Mouse (Mus musculus) kidney, postnatal 4 days (tissue): ENCODE measurements around the gene Rab3gap1.
"Not testable (repeated sequence)": the region's sequence is repeated elsewhere in the genome, so short reads cannot be mapped to it uniquely, and the experiment has no call there.

ENCODE experiments used
- DNase-seq, 2 experiments: peaks; one replicate each; pipeline ENCODE4 v3.0.0; 2021; ENCODE audit warnings: mixed read lengths in 2 of 2

The Rab3gap1 gene

DNA sequence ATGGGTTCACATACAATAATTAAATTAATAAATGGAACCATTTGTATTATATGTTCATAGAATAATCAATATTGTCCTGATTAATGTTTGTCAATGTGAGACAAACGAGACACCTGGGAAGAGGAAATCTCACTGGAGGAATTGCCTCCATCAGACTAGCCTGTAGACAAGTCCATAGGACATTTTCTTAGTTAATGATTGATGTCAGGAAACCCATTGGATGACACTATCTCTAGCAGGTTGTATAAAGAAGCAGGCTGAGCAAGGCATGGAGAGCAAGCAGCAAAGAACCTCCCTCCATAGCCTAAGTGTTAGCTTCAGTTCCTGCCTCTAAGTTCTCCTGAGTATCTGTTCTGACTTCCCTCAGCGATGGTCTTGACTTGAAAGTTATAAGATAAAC is 64.8 kb downstream of the Rab3gap1 start:
- DNase-seq = no peak

DNA sequence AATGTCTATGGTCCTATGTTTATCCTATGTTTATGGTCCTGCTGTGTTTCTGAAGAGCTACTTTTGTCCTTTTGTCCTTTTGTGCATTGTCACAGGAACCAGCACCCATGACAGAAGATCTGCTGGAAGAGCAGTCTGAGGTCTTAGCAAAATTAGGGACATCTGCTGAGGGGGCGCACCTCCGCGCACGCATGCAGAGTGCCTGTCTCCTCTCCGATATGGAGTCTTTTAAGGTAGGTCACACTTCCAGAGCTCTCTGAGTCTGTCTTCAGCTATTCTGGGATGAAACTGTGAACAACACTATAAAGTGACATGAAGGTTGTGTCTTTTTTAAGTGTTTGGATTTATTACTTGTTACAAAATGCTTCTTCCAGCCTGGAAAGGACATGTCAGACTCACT is 65.7 kb downstream of the Rab3gap1 start:
- no peak for DNase-seq

DNA sequence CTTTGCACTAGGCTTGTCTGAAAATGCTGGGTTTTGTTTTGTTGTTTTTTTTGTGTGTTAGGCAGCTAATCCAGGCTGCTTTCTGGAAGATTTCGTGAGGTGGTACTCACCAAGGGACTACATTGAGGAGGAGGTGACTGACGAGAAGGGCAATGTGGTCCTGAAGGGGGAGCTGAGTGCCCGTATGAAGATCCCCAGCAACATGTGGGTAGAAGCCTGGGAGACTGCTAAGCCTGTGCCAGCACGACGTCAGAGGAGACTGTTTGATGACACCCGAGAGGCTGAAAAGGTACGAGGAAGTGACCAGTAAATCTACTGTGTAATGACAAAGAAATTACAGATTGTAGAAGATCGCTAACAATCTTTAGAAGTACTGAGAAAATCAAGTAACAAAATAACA is 68.7 kb downstream of the Rab3gap1 start:
- DNase-seq = no peak

DNA sequence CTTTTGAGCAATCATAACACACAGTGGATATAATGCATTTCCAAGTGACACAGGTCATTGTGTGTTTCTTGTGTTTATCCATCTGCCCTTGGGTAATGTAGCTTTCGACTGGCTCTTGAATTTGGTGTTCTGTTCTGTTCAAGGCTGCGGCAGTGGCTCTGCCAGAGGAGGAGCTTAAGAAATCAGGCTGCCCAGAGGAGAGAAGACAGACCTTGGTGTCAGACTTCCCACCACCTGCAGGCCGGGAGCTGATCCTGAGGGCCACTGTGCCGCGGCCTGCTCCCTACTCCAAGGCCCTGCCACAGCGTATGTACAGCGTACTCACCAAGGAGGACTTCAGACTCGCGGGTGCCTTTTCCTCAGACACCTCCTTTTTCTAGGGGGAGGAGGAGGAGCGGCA is 73.7 kb downstream of the Rab3gap1 start:
- DNase-seq = no peak

DNA sequence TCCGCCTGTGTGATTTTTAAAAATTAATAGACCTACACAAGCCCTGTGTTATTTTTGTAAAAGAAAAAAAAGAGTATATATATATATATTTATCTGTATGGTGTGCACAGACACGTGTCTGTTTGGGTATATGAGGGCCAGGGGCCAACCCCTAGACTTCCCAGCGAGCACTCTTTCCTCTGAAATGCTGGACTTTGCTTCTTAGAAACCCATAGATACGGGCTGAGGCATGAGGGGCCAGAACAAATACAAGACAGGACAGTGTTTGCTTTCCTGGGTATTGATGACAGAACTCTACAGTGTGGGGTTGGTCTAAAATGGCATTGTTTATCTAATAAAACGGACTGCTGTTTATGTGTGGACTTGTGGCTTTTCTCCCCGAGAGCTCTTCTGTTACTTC is 74.9 kb downstream of the Rab3gap1 start:
- DNase-seq = no peak

DNA sequence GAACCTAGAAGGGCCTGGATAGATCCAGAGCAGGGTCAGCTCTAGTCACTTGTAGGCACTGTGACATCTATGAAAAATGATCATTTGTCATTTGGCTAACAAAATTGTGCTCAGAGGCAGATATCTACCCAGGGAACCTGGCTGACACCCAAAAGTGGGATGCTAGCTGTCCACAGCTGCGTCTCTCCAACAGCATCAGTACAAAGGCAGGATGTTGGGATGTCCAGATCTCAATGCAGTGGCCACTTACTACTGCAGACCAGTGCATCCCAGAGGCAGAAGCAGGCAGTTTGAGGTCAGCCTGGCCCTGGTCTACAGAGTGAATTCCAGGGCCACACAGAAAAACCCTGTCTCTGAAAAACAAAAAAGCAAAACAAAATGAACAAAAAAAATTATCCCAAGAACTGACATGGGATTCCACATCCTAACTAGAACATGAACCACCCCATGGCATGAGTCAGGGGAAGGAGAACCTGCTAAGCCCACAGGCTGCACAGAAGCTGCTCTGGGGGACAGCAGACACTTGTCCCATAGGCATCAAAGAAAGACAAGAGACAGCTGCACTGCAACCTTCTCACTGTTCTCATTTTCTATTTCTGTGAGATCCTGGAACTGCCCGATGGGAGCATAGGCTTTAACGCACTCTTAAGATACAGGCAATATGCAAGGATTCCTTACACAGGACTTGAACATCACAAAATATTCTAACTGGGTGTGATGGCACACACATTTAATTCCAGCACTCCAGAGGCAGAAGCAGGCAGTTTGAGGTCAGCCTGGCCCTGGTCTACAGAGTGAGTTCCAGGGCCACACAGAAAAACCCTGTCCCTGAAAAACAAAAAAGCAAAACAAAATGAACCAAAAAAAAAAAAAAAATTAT is 77.4 kb downstream of the Rab3gap1 start:
- DNase-seq = peak; percentile 39 to 60

DNA sequence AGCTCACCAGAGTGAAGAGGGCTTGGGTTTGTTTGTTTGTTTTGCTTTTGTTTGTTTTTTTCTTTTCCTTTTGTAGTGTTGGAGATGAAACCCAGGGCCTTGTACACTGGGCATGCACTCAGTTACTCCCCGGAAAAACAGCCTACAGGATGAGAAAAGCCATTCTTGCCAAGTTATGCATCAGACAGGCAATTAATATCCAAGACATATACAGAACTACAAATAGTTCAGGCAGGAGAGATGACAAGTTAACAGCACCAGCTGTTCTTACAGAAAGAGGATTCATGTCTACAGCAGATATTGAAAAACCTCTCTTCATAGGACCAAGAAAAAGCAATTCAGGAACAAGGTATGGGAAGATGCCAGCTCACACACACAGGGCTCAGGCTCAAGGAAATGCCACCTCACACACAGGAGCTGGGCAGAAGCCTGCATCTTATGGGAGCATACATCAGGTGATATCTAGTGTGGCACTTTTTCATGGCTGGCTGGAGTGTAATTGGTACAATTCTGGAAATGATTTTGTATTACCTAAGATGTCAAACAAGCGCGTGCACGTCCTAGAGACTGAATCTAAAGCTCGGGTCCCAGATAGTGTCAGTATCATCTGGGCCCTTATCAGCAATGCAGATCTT is 78.2 kb downstream of the Rab3gap1 start:
- no peak for DNase-seq

DNA sequence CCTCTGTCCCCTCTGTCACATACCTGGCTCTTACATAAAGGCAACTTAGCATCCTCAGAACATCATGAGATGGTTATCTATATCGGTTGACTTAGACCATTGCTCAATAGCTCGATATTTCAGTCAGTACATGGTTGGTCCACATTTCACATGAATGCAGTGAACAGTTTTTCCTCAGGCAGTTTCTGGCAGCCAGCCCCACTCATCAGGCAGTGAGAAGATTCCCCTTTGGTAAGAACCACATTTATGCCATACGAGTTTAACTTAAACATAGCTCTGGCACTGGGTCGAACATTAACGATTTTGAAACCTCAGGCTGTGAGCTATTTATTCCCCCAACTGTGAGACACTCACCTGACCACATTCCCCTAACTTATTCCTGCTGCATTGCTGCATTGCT is 80.2 kb downstream of the Rab3gap1 start:
- DNase-seq = no peak

DNA sequence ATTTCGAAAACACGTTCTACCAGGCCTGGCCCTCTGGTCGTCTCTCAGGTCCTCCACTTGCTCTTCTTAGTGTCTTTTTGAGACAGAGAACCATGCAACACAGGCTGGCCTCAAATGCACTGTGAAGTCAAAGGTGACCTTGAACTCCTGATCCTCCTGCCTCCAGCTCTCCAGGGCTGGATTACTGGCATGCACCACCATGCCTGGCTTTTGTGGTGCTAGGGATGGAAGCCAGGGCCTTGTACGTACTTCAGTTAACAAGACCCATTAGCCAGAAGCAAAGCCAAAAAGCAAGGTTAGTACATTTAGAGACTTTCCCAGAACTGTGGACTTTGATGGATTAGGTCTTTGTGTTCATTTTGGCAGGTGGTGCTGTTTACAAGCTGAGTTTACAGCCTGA is 83.7 kb downstream of the Rab3gap1 start:
- DNase-seq = no peak

DNA sequence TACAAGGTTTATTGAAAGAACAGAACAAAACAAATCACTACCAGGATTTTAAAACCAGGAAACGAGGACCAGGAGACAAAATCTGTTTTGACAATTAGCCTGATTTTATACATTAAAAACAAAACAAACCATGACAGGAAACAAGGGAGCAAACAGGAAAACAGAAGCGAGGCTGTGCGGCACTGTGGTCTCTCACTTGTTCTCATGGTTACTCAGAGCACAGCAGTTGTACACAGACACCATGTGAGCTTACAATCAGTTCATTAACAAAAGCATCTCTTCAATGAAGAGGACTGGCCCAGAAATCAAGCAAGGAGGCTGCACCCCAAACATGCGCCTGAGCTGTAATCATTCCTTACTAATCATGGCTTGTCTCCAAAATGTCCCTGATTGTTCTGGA is 85.6 kb downstream of the Rab3gap1 start:
- not testable (repeated sequence) for DNase-seq

DNA sequence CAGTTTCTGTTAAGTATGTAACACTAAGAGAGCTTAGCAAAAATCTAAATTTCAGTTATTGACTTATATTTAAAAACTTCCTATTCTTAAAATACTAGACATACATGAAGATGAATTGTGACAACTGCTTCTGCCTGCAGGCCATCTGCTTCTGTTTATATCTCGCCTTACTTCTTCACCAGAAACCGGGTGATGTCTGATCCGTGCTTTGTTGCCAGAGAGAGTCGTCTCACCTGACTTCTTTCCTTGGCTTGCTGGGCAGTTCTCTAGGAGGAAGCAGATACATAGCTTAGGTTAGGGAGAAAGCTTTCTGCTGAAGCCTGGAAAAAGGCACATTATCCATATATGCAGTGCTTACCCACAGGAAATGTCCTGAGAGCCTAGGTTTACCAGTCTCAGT is 86.2 kb downstream of the Rab3gap1 start:
- DNase-seq = no peak

DNA sequence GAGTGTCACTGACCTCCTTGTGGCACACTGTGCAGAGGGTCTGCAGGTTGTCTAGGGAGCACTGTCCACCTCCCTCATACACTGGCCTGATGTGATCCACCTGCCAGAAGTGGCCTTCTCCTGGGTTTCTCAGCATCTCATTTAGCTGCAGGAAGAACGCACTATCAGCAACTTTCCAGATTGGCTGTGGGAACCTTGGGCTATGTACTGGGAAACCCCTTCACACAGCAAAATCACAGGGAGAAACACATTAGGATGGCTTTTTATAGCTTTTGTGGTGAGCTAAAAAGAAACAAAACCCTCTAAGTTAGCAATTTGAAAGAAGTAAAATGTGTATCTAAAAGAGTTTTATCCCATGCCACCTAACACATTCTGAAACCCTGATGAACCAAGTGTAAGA is 88.0 kb downstream of the Rab3gap1 start:
- no peak for DNase-seq

DNA sequence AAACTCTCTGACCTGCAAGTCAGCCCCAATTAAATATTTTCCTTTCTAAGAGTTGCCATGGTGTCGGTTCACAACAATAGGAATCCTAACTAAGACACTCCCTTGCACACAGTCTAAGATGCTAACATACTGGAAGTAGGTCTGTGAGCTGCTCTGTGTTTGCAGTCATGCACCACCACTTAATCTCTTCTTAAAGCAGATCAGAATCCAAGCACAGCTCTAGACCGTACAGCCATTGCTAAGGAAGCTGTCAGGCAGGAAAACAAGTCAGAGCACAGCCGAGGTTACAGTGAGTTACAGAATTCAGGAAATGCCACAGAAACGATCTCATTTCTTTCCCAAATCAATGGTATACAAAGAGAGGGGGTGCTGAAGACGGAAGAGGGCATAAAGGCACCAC is 90.2 kb downstream of the Rab3gap1 start:
- no peak for DNase-seq

DNA sequence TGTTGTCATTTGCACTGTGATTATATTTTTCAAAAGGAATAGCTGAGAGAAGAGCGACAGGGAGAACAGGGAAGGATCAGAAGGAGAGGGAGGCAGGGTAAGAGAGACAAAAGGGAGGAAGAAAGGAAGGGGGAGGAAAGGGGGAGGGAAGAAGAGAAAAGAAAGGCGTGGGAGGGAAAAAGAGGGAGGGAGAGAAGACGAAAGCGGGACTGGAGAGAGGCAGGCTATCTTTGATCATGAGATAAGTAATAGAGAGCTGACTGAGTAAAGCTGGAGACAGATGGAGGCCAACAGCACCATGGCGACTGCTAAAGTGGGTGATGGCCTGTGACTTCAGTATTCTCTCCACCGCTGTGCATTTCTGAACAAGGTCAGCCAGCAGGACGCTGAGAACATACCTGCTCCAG is 90.7 kb downstream of the Rab3gap1 start:
- no peak for DNase-seq

DNA sequence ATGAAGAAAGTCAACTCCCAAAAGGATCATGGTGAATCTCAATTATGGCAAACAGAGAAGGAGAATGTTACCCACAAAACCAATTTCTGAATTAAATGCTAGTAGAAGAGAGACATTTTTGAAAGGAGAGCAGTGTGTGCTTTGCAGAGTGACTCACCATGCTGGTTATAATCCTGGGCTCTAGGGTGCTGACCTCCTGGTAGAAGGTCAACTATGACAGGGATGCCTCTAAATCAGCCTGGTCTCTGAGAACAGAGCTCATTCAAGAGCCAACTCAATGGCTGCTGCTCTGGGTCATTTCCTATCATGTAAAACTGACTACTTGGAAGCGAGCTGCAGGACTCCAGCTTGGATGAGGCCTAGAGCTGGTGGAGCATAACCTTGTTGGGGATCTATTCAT is 92.6 kb downstream of the Rab3gap1 start:
- no peak for DNase-seq

DNA sequence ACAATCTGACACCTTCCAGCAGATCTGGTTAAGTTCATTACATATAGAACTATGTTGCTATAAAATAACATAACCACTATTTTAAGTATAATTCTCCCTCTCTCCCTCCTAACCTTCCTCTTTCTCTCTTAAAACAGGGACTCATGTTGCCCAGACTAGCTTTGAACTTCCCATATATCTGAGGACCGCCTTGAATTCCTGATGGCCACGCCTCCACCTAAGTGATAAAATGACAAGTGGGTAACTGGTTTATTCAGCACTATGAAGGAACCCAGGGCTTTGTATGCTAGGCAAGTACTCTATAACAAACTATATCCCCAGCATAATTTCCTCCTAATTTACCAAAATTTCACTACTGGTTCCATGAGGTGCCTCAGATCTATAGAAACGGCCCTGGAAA is 94.8 kb downstream of the Rab3gap1 start:
- no peak for DNase-seq

DNA sequence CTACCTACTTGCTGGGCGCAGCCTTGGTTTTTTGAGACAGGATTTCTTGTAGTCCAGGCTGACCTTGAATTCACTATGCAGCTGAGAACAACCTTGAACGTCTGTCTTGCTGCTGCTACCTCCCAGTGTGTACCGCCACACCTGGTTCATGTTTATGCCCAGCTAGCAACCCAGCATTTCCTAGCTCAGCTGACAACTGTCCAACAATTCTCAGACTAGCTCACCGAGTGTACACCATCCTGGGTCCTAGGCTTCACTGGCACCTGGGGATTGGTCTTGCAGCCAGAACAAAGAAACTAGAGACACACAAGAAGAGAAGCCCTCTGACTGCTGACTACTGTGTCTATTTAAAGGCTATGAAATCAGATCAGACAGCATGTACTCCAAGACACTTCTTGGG is 102.3 kb downstream of the Rab3gap1 start:
- no peak for DNase-seq

DNA sequence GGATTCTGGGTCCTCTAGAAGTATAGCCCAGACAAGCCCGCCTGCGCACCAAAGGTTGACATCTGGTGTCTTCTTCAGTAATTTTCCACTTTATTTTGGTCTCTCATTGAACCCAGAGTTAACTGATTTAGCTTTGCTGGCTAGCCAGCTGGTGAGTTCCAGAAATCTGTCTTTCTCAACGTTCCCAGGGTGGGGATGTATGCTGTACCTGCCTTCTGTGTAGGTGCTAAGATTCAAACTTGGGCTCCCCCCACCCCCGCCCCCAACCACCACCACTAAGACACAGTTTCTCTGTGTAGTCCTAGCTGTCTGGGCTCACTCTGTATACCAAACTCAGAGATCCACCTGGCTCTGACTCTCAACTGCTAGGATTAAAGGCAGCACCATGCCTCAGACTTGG is 105.5 kb downstream of the Rab3gap1 start:
- DNase-seq = no peak

DNA sequence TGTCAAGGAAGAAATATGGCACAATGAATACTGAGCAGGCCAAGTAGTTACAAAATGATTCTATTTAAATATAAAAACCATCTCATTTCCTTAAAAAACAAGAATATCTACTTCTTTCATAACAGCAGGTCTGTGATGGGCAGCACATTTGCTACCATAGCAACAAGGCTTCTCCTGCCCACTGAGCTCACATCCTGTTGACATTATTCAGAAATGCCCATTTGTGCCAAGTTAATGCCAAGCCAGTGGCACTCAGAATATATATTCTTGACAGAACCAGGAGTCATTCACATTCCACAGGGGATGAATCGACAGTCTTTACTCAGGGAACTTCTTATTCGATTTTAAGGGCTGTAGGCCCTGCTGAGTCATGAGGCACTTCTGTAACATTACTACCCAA is 107.1 kb downstream of the Rab3gap1 start:
- no peak for DNase-seq

DNA sequence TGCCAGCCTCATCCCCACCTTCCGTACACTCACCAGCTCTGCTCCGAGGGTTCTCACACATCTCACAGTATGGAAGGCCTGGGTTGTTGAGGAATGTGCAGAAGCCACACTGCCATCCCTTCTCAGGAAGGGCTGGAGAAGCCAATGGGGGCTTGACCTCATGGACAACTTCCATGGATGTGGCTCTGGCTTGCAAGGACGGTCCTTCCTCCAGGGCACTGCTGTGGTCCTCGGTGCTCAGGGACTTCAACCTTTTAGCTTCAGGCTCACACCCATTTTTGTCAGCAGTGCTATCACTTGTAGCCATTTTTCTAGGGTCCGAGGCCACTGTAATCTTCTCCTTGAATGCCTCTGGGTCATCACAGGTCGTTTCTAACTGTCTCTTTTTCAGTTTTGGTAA is 107.5 kb downstream of the Rab3gap1 start:
- DNase-seq = no peak

DNA sequence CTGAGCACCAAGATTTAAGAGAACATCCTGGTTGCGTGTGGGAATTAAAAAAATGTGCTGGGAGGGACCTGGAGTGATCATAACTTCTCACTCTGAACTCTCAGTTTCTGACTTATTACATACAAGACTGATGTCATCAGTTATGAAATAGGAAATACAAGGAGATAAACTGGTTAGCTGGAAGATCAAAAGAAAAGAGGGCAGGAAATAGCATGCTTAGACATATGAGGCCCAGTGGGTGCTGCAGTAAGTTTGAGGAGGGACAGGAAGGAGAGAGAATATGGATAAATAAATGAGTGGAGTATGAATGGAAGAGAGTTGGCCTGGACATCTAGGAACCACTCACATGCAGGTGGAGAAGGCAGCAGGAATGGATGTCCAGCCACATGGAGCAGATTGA is 109.6 kb downstream of the Rab3gap1 start:
- DNase-seq = no peak

DNA sequence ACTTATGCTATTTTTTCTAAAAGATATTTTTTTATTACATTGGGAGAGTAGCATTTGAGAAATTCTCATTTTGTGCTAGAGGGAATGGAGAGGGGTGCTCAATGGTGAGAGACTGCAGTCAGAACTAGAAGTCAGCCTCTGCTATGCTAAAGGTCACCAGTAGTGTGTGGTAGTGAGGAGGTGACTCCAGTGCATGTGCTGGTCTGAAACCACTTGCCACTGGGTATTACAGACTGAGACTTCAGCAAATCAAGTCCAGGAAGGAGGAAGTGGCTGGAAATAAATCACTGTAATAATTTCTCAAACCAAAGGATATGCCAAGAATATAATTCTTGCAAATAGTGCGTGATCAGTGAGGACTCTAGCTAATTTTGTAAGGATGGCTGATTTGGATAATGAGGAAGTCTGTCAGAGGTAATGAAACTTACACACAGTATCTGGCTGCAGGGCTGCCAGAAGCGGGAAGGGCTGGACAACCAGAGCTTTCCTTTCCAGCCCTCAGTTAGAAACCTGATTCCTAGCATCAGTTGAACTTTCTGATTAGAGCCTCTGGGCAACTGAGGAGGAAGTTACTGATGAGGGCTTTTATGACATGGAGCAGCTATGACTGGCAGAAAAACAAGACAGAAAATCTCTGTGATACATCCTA is 112.5 kb downstream of the Rab3gap1 start:
- DNase-seq = peak in 1 of 2 experiments; percentile 32

DNA sequence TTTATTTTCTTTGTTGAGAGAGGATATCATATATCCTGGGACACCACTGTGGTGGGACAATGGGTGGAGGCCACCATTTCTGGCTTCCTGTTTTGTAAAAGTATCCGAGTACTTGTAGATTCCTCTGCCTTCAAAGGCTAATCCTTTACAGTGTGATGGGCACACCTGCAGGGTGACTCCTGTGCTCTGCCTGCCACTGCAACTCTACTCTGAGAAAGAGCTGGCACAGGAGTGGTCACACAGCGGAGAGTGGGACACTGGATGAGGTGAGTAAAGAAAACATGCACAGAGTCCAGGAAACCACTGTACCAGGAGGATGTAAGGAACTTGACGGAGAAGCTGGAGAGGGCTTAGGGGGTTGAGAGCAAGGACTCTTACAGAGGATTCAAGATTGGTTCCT is 113.7 kb downstream of the Rab3gap1 start:
- no peak for DNase-seq
